Mouse (Mus musculus): Measurements from ENCODE around the gene Guk1. TPM values are rescaled to one million over a fixed set of nuclear protein-coding genes. Genes with fewer than 3 reads are reported as not detected.

Gene Guk1
- polyA plus RNA-seq, 1 experiment = 184 TPM

- DNase-seq (ENCODE audit: low read depth) = no peak
These were observed 28.5 kb downstream of the Guk1 start, which contains the start of gene Iba57 for GRCm38 (mm10) chr11:59163255-59164236. Iba57 (minus strand) TSS chr11:59163739.

- no peak for DNase-seq (ENCODE audit: low read depth)
These were observed 29.4 kb downstream of the Guk1 start for GRCm38 (mm10) chr11:59162443-59163254.

- DNase-seq (ENCODE audit: low read depth) = no peak
These were observed 30.6 kb downstream of the Guk1 start for GRCm38 (mm10) chr11:59161398-59161797.

- DNase-seq (ENCODE audit: low read depth) = no peak
These were observed 32.5 kb downstream of the Guk1 start for GRCm38 (mm10) chr11:59159558-59159957.

GRCm38 (mm10) chr11:59159099-59159498 is 32.9 kb downstream of the Guk1 start:
- DNase-seq (ENCODE audit: low read depth) = no peak

- no peak for DNase-seq (ENCODE audit: low read depth)
These were observed 36.1 kb downstream of the Guk1 start for GRCm38 (mm10) chr11:59155900-59156299.

GRCm38 (mm10) chr11:59154220-59154619 is 37.8 kb downstream of the Guk1 start:
- DNase-seq (ENCODE audit: low read depth) = no peak

GRCm38 (mm10) chr11:59151729-59152128 is 40.3 kb downstream of the Guk1 start:
- DNase-seq (ENCODE audit: low read depth) = no peak

- no peak for DNase-seq (ENCODE audit: low read depth)
These were observed 42.7 kb downstream of the Guk1 start for GRCm38 (mm10) chr11:59149302-59149701.

- DNase-seq (ENCODE audit: low read depth) = no peak
These were observed 49.0 kb downstream of the Guk1 start for GRCm38 (mm10) chr11:59142962-59143361.

GRCm38 (mm10) chr11:59141772-59142370 is 50.1 kb downstream of the Guk1 start:
- DNase-seq (ENCODE audit: low read depth) = no peak

GRCm38 (mm10) chr11:59138537-59139486 is 53.2 kb downstream of the Guk1 start:
- DNase-seq (ENCODE audit: low read depth) = no peak

- no peak for DNase-seq (ENCODE audit: low read depth)
These were observed 54.9 kb downstream of the Guk1 start for GRCm38 (mm10) chr11:59136994-59137706.

GRCm38 (mm10) chr11:59135904-59136452 is 56.0 kb downstream of the Guk1 start, which contains the start of gene Obscn:
Obscn (minus strand) TSS chr11:59136402.
- DNase-seq (ENCODE audit: low read depth) = no peak

GRCm38 (mm10) chr11:59135051-59135820 is 56.8 kb downstream of the Guk1 start:
- no peak for DNase-seq (ENCODE audit: low read depth)

- no peak for DNase-seq (ENCODE audit: low read depth)
These were observed 57.5 kb downstream of the Guk1 start for GRCm38 (mm10) chr11:59134373-59134997.

Data from gonadal fat pad, adult 2 months (tissue).